Mouse (Mus musculus): ENCODE results near the gene Abca4. TPM values are rescaled to one million over a fixed set of nuclear protein-coding genes. Genes with fewer than 3 reads are reported as not detected.

The Abca4 gene
- total and polyA plus RNA-seq, 3 experiments = 0.15 to 0.49 TPM; not detected in 1

DNA sequence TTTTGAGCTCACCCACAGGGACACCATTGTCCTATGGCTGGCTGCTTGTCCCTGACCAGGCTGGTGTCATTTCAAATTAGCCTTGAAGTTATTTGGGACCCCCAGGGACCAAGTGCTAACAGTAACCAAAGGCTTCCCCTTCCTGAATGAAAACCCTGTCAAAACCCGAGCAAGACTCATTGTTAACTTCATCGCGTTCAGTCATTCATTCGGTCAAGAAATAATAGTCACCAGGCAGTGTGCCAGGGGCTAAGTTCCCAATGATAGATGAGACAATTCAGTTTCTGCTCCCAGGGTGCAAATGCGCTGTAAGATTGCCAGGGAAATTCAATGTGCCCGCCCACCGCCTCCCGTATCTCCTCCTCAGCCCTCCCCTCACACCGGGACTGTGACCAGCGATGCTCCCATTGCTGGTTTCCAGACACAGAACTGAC, 2.0 kb downstream of the Abca4 start:
- H3K4me1 ChIP-seq (ENCODE audit: control insufficient read depth in 1 of 2, insufficient read depth in 2 of 2, low read length in 2 of 2) = no peaks in the 10 kb centered on the region
- DNase-seq (ENCODE audit: low read depth, low spot score) = no peak
- no peaks in the 10 kb centered on the region for H3K27me3 ChIP-seq (ENCODE audit: control insufficient read depth in 1 of 2, insufficient read depth in 2 of 2, low read length in 2 of 2)
- H3K36me3 ChIP-seq (ENCODE audit: control insufficient read depth in 1 of 2, insufficient read depth in 2 of 2, low read length in 2 of 2) = no peaks in the 10 kb centered on the region
- H3K9ac ChIP-seq (ENCODE audit: control insufficient read depth, low read depth, low read length, poor library complexity, severe bottlenecking) = no peak overlapping the region
- H3K27ac ChIP-seq (ENCODE audit: control insufficient read depth, low read depth, low read length) = no peak overlapping the region
- H3K79me2 ChIP-seq (ENCODE audit: control insufficient read depth, insufficient read depth, low read length, poor library complexity) = no peaks in the 10 kb centered on the region
- H3K9me3 ChIP-seq (replicated peaks; ENCODE audit: insufficient read depth, low read length) = no peaks in the 10 kb centered on the region
- TF ChIP-seq TBP (IDR thresholded peaks at IDR 0.05; ENCODE audit: low read depth, low read length) = no peak
- TF ChIP-seq MEF2A (IDR thresholded peaks at IDR 0.05; ENCODE audit: extremely low read depth, insufficient replicate concordance, low read depth, low read length, poor library complexity, severe bottlenecking) = no peak
- TF ChIP-seq ETS1 (IDR thresholded peaks at IDR 0.05; ENCODE audit: low read depth, low read length) = no peak
- TF ChIP-seq GABPA (IDR thresholded peaks at IDR 0.05; ENCODE audit: low read depth, low read length) = no peak
- no peak for TF ChIP-seq UBTF (IDR thresholded peaks at IDR 0.05; ENCODE audit: borderline replicate concordance, insufficient read depth, low read depth, low read length)
- TF ChIP-seq MAX (IDR thresholded peaks at IDR 0.05; ENCODE audit: low read length) = no peak
- no peak for TF ChIP-seq MYC (IDR thresholded peaks at IDR 0.05; ENCODE audit: low read depth, low read length)
- no peak for TF ChIP-seq E2F4 (IDR thresholded peaks at IDR 0.05; ENCODE audit: borderline replicate concordance, low read depth, low read length)
- TF ChIP-seq ZC3H11A (IDR thresholded peaks at IDR 0.05; ENCODE audit: low read depth, low read length) = no peak
- no peak for TF ChIP-seq TAL1 (IDR thresholded peaks at IDR 0.05; ENCODE audit: low read length)
- TF ChIP-seq POLR2A (IDR thresholded peaks at IDR 0.05; ENCODE audit: control insufficient read depth in 1 of 2, insufficient read depth in 1 of 2, low read depth in 1 of 2, low read length in 2 of 2, poor library complexity in 1 of 2) = no peak
- TF ChIP-seq JUND (IDR thresholded peaks at IDR 0.05; ENCODE audit: low read depth, low read length) = no peak
- no peak for TF ChIP-seq CTCF (IDR thresholded peaks at IDR 0.05 in 2 of 3, conservative IDR thresholded peaks at IDR 0.05 in 1 of 3; ENCODE audit: control insufficient read depth in 1 of 3, insufficient read depth in 1 of 3, low read depth in 2 of 3, low read length in 3 of 3, poor library complexity in 1 of 3, severe bottlenecking in 1 of 3)
- no peak overlapping the region for H3K4me3 ChIP-seq (ENCODE audit: control insufficient read depth in 1 of 2, insufficient read depth in 1 of 2, low read depth in 2 of 2, low read length in 2 of 2)

DNA sequence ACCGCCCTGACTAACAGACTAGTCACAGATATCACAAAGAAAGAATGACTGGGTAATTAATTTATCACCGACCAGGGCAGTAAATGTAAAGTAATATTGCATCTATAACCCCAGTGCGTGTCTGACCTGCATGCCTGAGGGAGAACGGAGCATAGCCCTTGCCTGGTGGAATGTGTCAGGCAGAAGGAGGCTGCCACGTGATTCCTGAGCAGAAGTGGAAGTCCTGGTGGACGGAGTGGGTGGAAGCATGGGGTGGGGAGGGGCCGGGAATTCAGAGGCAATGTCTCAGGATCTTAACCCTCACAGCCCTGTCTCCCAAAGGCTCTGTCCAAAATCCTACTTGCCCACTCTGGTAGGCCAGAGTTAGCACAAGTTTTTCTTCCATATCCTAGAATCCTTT, 3.2 kb downstream of the Abca4 start:
- no peak for DNase-seq (ENCODE audit: low read depth, low spot score)
- H3K79me2 ChIP-seq (ENCODE audit: control insufficient read depth, insufficient read depth, low read length, poor library complexity) = no peaks in the 10 kb centered on the region
- H3K9me3 ChIP-seq (replicated peaks; ENCODE audit: insufficient read depth, low read length) = no peaks in the 10 kb centered on the region
- TF ChIP-seq TCF12 (IDR thresholded peaks at IDR 0.05; ENCODE audit: low read depth, low read length) (no peak), POLR2A (IDR thresholded peaks at IDR 0.05; ENCODE audit: control insufficient read depth in 1 of 2, insufficient read depth in 1 of 2, low read depth in 1 of 2, low read length in 2 of 2, poor library complexity in 1 of 2) (no peak), ZKSCAN1 (IDR thresholded peaks at IDR 0.05; ENCODE audit: low read depth, low read length) (no peak), TAL1 (IDR thresholded peaks at IDR 0.05; ENCODE audit: low read length) (no peak), GATA1 (IDR thresholded peaks at IDR 0.05; ENCODE audit: low read depth, low read length) (no peak), GABPA (IDR thresholded peaks at IDR 0.05; ENCODE audit: low read depth, low read length) (no peak), ZNF384 (IDR thresholded peaks at IDR 0.05; ENCODE audit: low read depth, low read length) (no peak), UBTF (IDR thresholded peaks at IDR 0.05; ENCODE audit: borderline replicate concordance, insufficient read depth, low read depth, low read length) (no peak), CHD2 (IDR thresholded peaks at IDR 0.05; ENCODE audit: low read length) (no peak), POLR2AphosphoS5 (IDR thresholded peaks at IDR 0.05; ENCODE audit: borderline replicate concordance, low read depth, low read length) (no peak), ZC3H11A (IDR thresholded peaks at IDR 0.05; ENCODE audit: low read depth, low read length) (no peak), CHD1 (IDR thresholded peaks at IDR 0.05; ENCODE audit: low read depth, low read length) (no peak), MAX (IDR thresholded peaks at IDR 0.05; ENCODE audit: low read length) (no peak), ELF1 (IDR thresholded peaks at IDR 0.05; ENCODE audit: low read depth, low read length) (no peak), USF2 (IDR thresholded peaks at IDR 0.05; ENCODE audit: borderline replicate concordance in 1 of 2, insufficient read depth in 1 of 2, low read depth in 1 of 2, low read length in 2 of 2) (no peak), MAZ (IDR thresholded peaks at IDR 0.05; ENCODE audit: low read depth, low read length) (no peak), RCOR1 (IDR thresholded peaks at IDR 0.05; ENCODE audit: low read depth, low read length) (no peak), USF1 (IDR thresholded peaks at IDR 0.05; ENCODE audit: low read depth, low read length) (no peak)
- H3K36me3 ChIP-seq (ENCODE audit: control insufficient read depth in 1 of 2, insufficient read depth in 2 of 2, low read length in 2 of 2) = no peaks in the 10 kb centered on the region
- H3K27me3 ChIP-seq (ENCODE audit: control insufficient read depth in 1 of 2, insufficient read depth in 2 of 2, low read length in 2 of 2) = no peaks in the 10 kb centered on the region
- H3K27ac ChIP-seq (ENCODE audit: control insufficient read depth, low read depth, low read length) = no peak overlapping the region
- no peaks in the 10 kb centered on the region for H3K4me1 ChIP-seq (ENCODE audit: control insufficient read depth in 1 of 2, insufficient read depth in 2 of 2, low read length in 2 of 2)
- no peak overlapping the region for H3K9ac ChIP-seq (ENCODE audit: control insufficient read depth, low read depth, low read length, poor library complexity, severe bottlenecking)
- no peak overlapping the region for H3K4me3 ChIP-seq (ENCODE audit: control insufficient read depth in 1 of 2, insufficient read depth in 1 of 2, low read depth in 2 of 2, low read length in 2 of 2)
